Mouse (Mus musculus) T-helper 17 cell (primary cell): ENCODE measurements around the gene Xirp2.

Experiments used
- in situ Hi-C, 2 experiments: fragments of 300-600 bp; cut with MboI, MseI; formaldehyde crosslinking; loops; 1 replicate in 1 of 2; 2 replicates in 1 of 2; pipeline ENCODE4 v1.15.1; 2025; ENCODE audit warnings: high pct_unique_total_duplicates in 2 of 2

The Xirp2 gene

GRCm38 (mm10) chr2:67564851-67565479 lies 119.2 kb downstream of the Xirp2 start:
- in situ Hi-C loops = no loop called here

- in situ Hi-C loops = no loop called here
These were observed 119.9 kb downstream of the Xirp2 start, which contains the start of gene B3galt1 for GRCm38 (mm10) chr2:67565480-67566331. Gene B3galt1 (plus strand): TSS chr2:67565871.

GRCm38 (mm10) chr2:67566566-67566965 lies 120.8 kb downstream of the Xirp2 start:
- in situ Hi-C loops = no loop called here

GRCm38 (mm10) chr2:67567141-67567680 lies 121.4 kb downstream of the Xirp2 start:
- in situ Hi-C loops = no loop called here
